Mouse (Mus musculus): ENCODE results near the gene Sdhaf4. TPM values are rescaled to one million over a fixed set of nuclear protein-coding genes. Genes with fewer than 3 reads are reported as not detected.
A peak's percentile ranks its signal among the peaks of the same experiment; 100 is the strongest.

Gene Sdhaf4
- polyA plus RNA-seq, 1 experiment from 2014 or later: 106 TPM

- Histone ChIP-seq H3K27ac (replicated peaks; ENCODE audit: low read depth, low read length) (no peak overlapping the region), H3K4me1 (ENCODE audit: control insufficient read depth, insufficient read depth, low read length) (no peaks in the 10 kb centered on the region), H3K9ac (replicated peaks; ENCODE audit: low read length) (no peak overlapping the region), H3K27me3 (ENCODE audit: control insufficient read depth, insufficient read depth, low read length) (no peaks in the 10 kb centered on the region), H3K9me3 (replicated peaks; ENCODE audit: control insufficient read depth, low read length) (no peaks in the 10 kb centered on the region), H3K36me3 (replicated peaks; ENCODE audit: control insufficient read depth, insufficient read depth, low read depth, low read length) (no peaks in the 10 kb centered on the region), H3K4me3 (ENCODE audit: low read depth, low read length) (no peak overlapping the region), H3K4me2 (ENCODE audit: low read depth, low read length) (no peak overlapping the region)
- ATAC-seq (replicated peaks; ENCODE audit: insufficient number of reproducible peaks, low FRiP score, low TSS enrichment, low read depth): 0 out of 2 replicates have a peak, but pooled peaks have one; percentile 48
- peak; percentile 24 for DNase-seq (ENCODE audit: low spot score)
- 82% methylated on average over 15 of the region's 15 CpGs for WGBS
These were observed 56.4 kb downstream of the Sdhaf4 start for GRCm38 (mm10) chr1:23948778-23949699.

GRCm38 (mm10) chr1:23948290-23948689 is 57.2 kb downstream of the Sdhaf4 start:
- Histone ChIP-seq H3K9ac (replicated peaks; ENCODE audit: low read length) (no peak overlapping the region), H3K36me3 (replicated peaks; ENCODE audit: control insufficient read depth, insufficient read depth, low read depth, low read length) (no peaks in the 10 kb centered on the region), H3K27me3 (ENCODE audit: control insufficient read depth, insufficient read depth, low read length) (no peaks in the 10 kb centered on the region), H3K9me3 (replicated peaks; ENCODE audit: control insufficient read depth, low read length) (no peaks in the 10 kb centered on the region), H3K27ac (replicated peaks; ENCODE audit: low read depth, low read length) (no peak overlapping the region), H3K4me3 (ENCODE audit: low read depth, low read length) (no peak overlapping the region), H3K4me2 (ENCODE audit: low read depth, low read length) (no peak overlapping the region), H3K4me1 (ENCODE audit: control insufficient read depth, insufficient read depth, low read length) (no peaks in the 10 kb centered on the region)
- ATAC-seq (replicated peaks; ENCODE audit: insufficient number of reproducible peaks, low FRiP score, low TSS enrichment, low read depth): no peak
- WGBS: 57% methylated on average over 7 of the region's 7 CpGs
- no peak for DNase-seq (ENCODE audit: low spot score)

Other genes starting within 250 kb of the Sdhaf4 start
- 0.81 and 1.0 TPM in 2 replicates for gene B3gat2, start 243.9 kb downstream of the Sdhaf4 start, polyA plus RNA-seq (2014; fragmentation: Nextera tagmentation; extraction: Ambion mirVana)
- 46.3 and 46.6 TPM in 2 replicates for gene Smap1, start 83.3 kb downstream of the Sdhaf4 start, polyA plus RNA-seq (2014; fragmentation: Nextera tagmentation; extraction: Ambion mirVana)
- 36.4 and 40.3 TPM in 2 replicates for gene Fam135a, start 94.7 kb upstream of the Sdhaf4 start, polyA plus RNA-seq (2014; fragmentation: Nextera tagmentation; extraction: Ambion mirVana)
- gene Col9a1, start 172.0 kb upstream of the Sdhaf4 start, polyA plus RNA-seq (2014; fragmentation: Nextera tagmentation; extraction: Ambion mirVana): 43.8 and 53.2 TPM in 2 replicates